ENCODE assay signal across 10 mouse cellular contexts in the genomic region with DNA sequence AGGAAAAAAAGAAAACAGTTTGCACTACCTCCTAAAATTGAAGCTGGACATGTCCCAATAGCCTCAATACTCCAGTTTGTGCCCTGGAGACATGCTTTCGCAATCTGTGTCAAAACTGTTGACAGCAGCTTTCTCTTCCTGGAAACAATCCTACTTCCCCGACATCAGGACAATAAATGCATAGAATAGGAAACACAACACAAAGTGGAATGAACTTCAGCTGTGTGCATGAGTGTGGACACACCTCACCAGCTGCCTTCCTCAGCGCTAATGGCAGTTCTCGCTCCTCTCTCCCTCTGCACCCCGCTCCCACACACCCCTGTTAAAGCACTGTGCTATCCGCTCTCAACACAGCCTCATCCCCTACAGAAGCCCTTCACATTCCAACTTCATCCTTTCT. TPM values are rescaled to one million over a fixed set of nuclear protein-coding genes. Genes with fewer than 3 reads are reported as not detected.
DNase-seq lines count a peak whose midpoint lies in the region; ATAC-seq lines count a peak whose summit lies in the region.
"Had no signal": no experiment of that assay in that cellular context is flagged by ENCODE, and none has a peak within 500 bp of the region (broad histone marks: within the 10 kb centered on the region; RNA-seq: fewer than 3 reads in every experiment).

No protein-coding gene starts in this region.

- no peak overlapping the region for H3K9ac ChIP-seq in hindbrain, embryonic 13.5 days
- H3K9ac ChIP-seq in hindbrain, embryonic 16.5 days (ENCODE audit: low read depth, low read length) = no peak overlapping the region

- H3K27me3 ChIP-seq in hindbrain, embryonic 13.5 days = no peaks in the 10 kb centered on the region
- no peaks in the 10 kb centered on the region for H3K27me3 ChIP-seq in hindbrain, embryonic 16.5 days (replicated peaks; ENCODE audit: control insufficient read depth, insufficient read depth, low read length)
- no peaks in the 10 kb centered on the region for H3K27me3 ChIP-seq in megakaryocyte, embryonic 14.5 days (replicated peaks)

- no peaks in the 10 kb centered on the region; the same call in 1 of the 2 replicates for H3K4me1 ChIP-seq in hindbrain, embryonic 13.5 days (replicated peaks)
- 0 out of 2 replicates have a peak, but pooled peaks cover 2% of the 10 kb centered on the region for H3K4me1 ChIP-seq in hindbrain, embryonic 16.5 days (ENCODE audit: control insufficient read depth, insufficient read depth, low read depth, low read length)
- H3K4me1 ChIP-seq in megakaryocyte, embryonic 14.5 days = peaks cover 81% of the 10 kb centered on the region

- WGBS in hindbrain, embryonic 13.5 days = 93% methylated on average over 6 of the region's 6 CpGs
- WGBS in hindbrain, embryonic 16.5 days = 83% methylated on average over 6 of the region's 6 CpGs

- H3K36me3 ChIP-seq in hindbrain, embryonic 13.5 days = peaks cover 8% of the 10 kb centered on the region
- no peaks in the 10 kb centered on the region for H3K36me3 ChIP-seq in hindbrain, embryonic 16.5 days (ENCODE audit: control insufficient read depth, insufficient read depth, low read length)
- H3K36me3 ChIP-seq in megakaryocyte, embryonic 14.5 days (replicated peaks; ENCODE audit: low read length) = peaks cover 59% of the 10 kb centered on the region

- no peak for ATAC-seq in hindbrain, embryonic 13.5 days (ENCODE audit: low FRiP score)
- ATAC-seq in hindbrain, embryonic 16.5 days = no peak

- H3K9me3 ChIP-seq in hindbrain, embryonic 13.5 days = no peaks in the 10 kb centered on the region
- H3K9me3 ChIP-seq in hindbrain, embryonic 16.5 days (ENCODE audit: control insufficient read depth, low read length) = no peaks in the 10 kb centered on the region
- H3K9me3 ChIP-seq in megakaryocyte, embryonic 14.5 days = no peaks in the 10 kb centered on the region

- 0 out of 2 replicates have a peak overlapping the region, but pooled peaks have one; percentile 8 for H3K27ac ChIP-seq in hindbrain, embryonic 13.5 days
- H3K27ac ChIP-seq in hindbrain, embryonic 16.5 days (ENCODE audit: low read depth, low read length) = no peak overlapping the region

- no peak overlapping the region for H3K4me3 ChIP-seq in hindbrain, embryonic 13.5 days
- H3K4me3 ChIP-seq in hindbrain, embryonic 16.5 days (ENCODE audit: low read length) = no peak overlapping the region
- peak overlapping the region; percentile 74 for H3K4me3 ChIP-seq in megakaryocyte, embryonic 14.5 days (replicated peaks)

- H3K4me2 ChIP-seq in hindbrain, embryonic 13.5 days = no peak overlapping the region
- no peak overlapping the region for H3K4me2 ChIP-seq in hindbrain, embryonic 16.5 days (ENCODE audit: low read length)

- peak; percentile 44 for DNase-seq in adrenal gland, postnatal 10 days
- no peak for DNase-seq in adrenal gland, postnatal 4 days (ENCODE audit: low spot score in 2 of 2)
- DNase-seq in lung, adult 18-20 months = peak; percentile 39 to 49
- DNase-seq in Muller cell, postnatal 12 days (ENCODE audit: inconsistent ontology term) = no peak
- DNase-seq in spleen, postnatal 14 days (ENCODE audit: low spot score in 2 of 2) = no peak
- DNase-seq: cerebellum, postnatal 36 days; thymus, adult 18-20 months had no signal

RNA-seq across cellular contexts. Expression of gene Ppp6r3, which starts 12.8 kb away (rescaled TPM):
- 10 to 100 TPM; 87.1 to 99.7 TPM for total RNA-seq in adrenal gland, postnatal 10 days (2021)
- 100 to 1,000 TPM; 104 to 114 TPM for total RNA-seq in adrenal gland, postnatal 4 days (2021)
- 60.6 and 62.6 TPM in 2 replicates for polyA plus RNA-seq in hindbrain, embryonic 13.5 days (2015; fragmentation: Nextera tagmentation; extraction: Ambion mirVana)
- 49.7 and 56.5 TPM in 2 replicates for polyA plus RNA-seq in hindbrain, embryonic 16.5 days (2015; fragmentation: Nextera tagmentation; extraction: Ambion mirVana)
- polyA plus RNA-seq in megakaryocyte, embryonic 14.5 days (2012; ENCODE audit: insufficient read depth, low replicate concordance) = 17.5 and 45.1 TPM in 2 replicates

Comparison
In these comparisons a context has a peak if more than half of its experiments do, and no peak if none do; other contexts are left out.
1. DNase-seq: peak in adrenal gland, postnatal 10 days (single experiment) and lung, adult 18-20 months (2 of 2); none in adrenal gland, postnatal 4 days (0 of 2), Muller cell, postnatal 12 days (single experiment) and spleen, postnatal 14 days (0 of 2).